Mouse (Mus musculus): Measurements from ENCODE around the gene Slc12a9. TPM values are rescaled to one million over a fixed set of nuclear protein-coding genes. Genes with fewer than 3 reads are reported as not detected.

Gene Slc12a9
- 7.9 TPM for polyA plus RNA-seq (2012; fragmentation: generic; extraction: Trizol)

DNA sequence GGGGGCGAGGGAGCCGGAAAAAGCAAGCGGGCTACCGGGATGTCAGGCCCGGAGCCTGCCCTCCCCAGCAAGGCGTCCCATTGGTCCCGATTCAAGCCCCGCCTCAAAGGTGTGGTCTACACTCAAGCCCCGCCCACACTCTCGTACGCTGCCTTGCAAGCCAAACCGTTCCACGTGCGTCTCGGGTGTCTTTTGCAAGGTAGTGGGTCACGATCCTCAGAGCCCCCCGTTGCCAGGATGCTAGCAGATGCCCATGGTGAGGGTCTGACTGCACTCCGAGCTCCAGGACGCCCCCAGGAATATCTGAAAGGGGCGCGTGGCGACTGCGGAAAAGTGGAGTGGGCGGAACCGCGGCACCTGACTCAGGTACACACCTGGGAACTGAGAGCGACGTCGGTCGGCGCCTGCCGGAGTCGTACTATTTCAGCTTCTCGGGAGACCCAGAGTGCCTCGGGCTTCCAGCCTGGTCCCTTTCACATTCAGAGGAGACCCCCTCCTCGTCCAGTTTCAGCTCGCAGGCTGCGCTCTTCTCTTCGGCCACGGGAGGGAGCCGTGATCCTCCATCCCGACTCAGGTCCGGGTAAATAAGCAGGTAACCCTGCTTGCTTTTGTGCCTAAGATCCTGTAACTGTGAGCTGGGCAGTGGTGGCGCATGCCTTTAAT, at the start of gene Slc12a9:
TSS of gene Slc12a9 (minus strand) at position 86 of the 663 bp plus-strand sequence.
- H3K4me2 ChIP-seq (ENCODE audit: low read depth) = peak within 1 kb of the TSS; percentile 96
- no peak within 1 kb of the TSS for H3ac ChIP-seq (ENCODE audit: control insufficient read depth, insufficient read length)
- H3K36me3 ChIP-seq (ENCODE audit: control insufficient read depth, insufficient read depth) = no peaks in the 10 kb centered on the region
- no peaks in the 10 kb centered on the region for H3K79me2 ChIP-seq (ENCODE audit: control insufficient read depth, insufficient read depth)
- TF ChIP-seq POLR2A (IDR thresholded peaks at IDR 0.05; ENCODE audit: insufficient read length, low read depth) (peak; percentile 42), POLR2AphosphoS2 (IDR thresholded peaks at IDR 0.05; ENCODE audit: insufficient read length, low read depth) (peak; percentile 75), MYOG (IDR thresholded peaks at IDR 0.05; ENCODE audit: control insufficient read depth in 1 of 3, insufficient read depth in 1 of 3, insufficient read length in 2 of 3, low read depth in 2 of 3) (no peak), TCF12 (IDR thresholded peaks at IDR 0.05; ENCODE audit: insufficient read depth, poor library complexity, severe bottlenecking) (no peak)
- H3K27me3 ChIP-seq (ENCODE audit: control insufficient read depth, insufficient read depth, insufficient read length) = no peaks in the 10 kb centered on the region
- H3K4me3 ChIP-seq = peak within 1 kb of the TSS; percentile 45

DNA sequence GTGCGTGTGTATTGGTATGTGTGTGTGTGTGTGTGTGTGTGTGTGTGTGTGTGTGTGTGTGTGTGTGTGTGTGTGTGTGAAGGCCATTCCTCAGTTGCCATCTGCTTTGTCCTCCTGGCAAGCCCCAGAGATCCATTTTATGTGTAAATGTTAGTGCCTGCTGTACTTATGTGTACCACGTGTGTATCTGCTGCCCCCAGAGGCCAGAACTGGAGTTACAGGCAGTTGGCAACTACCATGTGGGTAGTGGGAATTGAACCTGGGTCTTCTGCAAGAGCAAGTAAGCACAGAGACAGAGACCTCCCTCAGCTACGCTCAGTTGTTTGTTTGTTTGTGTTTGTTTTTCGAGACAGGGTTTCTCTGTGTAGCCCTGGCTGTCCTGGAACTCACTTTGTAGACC, 47.8 kb upstream of the Slc12a9 start:
- Histone ChIP-seq H3K4me2 (ENCODE audit: low read depth) (no peak overlapping the region), H3K4me3 (no peak overlapping the region), H3ac (ENCODE audit: control insufficient read depth, insufficient read length) (no peak overlapping the region), H3K27me3 (ENCODE audit: control insufficient read depth, insufficient read depth, insufficient read length) (peaks cover 17% of the 10 kb centered on the region), H3K36me3 (ENCODE audit: control insufficient read depth, insufficient read depth) (no peaks in the 10 kb centered on the region), H3K79me2 (ENCODE audit: control insufficient read depth, insufficient read depth) (no peaks in the 10 kb centered on the region)
- TF ChIP-seq POLR2A (IDR thresholded peaks at IDR 0.05; ENCODE audit: insufficient read length, low read depth) (no peak), USF1 (IDR thresholded peaks at IDR 0.05; ENCODE audit: low read depth) (peak; percentile 66)

DNA sequence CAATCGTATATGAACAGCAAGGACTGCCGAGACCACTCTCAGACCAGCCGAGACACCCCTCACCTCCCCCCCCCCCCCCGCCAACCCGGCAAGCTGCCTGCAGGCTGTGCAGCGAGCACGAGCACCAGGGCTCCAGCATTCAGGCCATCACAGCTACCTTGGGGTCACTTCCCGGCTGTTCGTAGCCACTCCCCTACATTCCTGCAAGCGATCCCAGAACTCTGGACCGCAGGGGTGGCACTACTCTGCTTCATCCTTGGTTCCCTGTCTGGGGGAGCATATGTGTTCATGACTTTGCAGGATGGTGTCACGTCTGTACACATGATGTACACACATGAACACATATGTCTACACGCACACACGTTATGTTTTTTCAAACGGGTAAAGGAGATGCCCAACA, 44.2 kb upstream of the Slc12a9 start:
- H3K4me3 ChIP-seq = no peak overlapping the region
- TF ChIP-seq TCF3 (IDR thresholded peaks at IDR 0.05; ENCODE audit: insufficient read length, low read depth) = no peak
- TF ChIP-seq POLR2AphosphoS2 (IDR thresholded peaks at IDR 0.05; ENCODE audit: insufficient read length, low read depth) = no peak
- no peak for TF ChIP-seq CEBPB (IDR thresholded peaks at IDR 0.05; ENCODE audit: insufficient read depth, poor library complexity, severe bottlenecking)
- no peak for TF ChIP-seq TCF12 (IDR thresholded peaks at IDR 0.05; ENCODE audit: insufficient read depth, poor library complexity, severe bottlenecking)
- no peak for TF ChIP-seq SRF (IDR thresholded peaks at IDR 0.05; ENCODE audit: control insufficient read depth, insufficient read length, low read depth)
- no peaks in the 10 kb centered on the region for H3K27me3 ChIP-seq (ENCODE audit: control insufficient read depth, insufficient read depth, insufficient read length)
- no peak overlapping the region for H3ac ChIP-seq (ENCODE audit: control insufficient read depth, insufficient read length)
- no peaks in the 10 kb centered on the region for H3K79me2 ChIP-seq (ENCODE audit: control insufficient read depth, insufficient read depth)
- no peak overlapping the region for H3K4me2 ChIP-seq (ENCODE audit: low read depth)
- H3K36me3 ChIP-seq (ENCODE audit: control insufficient read depth, insufficient read depth) = no peaks in the 10 kb centered on the region

DNA sequence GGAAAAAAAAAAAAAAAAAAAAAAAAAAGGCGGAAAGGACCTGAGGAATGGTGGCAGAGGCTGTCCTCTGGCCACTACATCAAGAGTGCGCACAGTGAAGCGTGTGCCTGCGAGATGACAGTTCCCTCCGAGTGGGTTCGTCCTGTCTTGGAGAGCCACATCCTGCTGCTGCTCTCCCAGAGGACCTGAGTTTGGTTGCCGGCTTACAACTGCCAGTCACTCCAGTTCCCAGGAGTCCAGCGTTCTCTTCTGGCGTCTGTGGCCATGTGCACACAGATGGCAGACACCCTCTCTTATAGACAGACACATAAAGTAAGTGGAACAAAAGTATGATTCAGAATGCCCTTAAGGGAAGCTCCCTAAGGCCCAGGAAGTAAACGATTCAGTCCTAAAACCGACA, 43.8 kb upstream of the Slc12a9 start:
- H3K4me2 ChIP-seq (ENCODE audit: low read depth) = no peak overlapping the region
- H3K4me3 ChIP-seq = no peak overlapping the region
- H3K36me3 ChIP-seq (ENCODE audit: control insufficient read depth, insufficient read depth) = no peaks in the 10 kb centered on the region
- H3K79me2 ChIP-seq (ENCODE audit: control insufficient read depth, insufficient read depth) = no peaks in the 10 kb centered on the region
- no peaks in the 10 kb centered on the region for H3K27me3 ChIP-seq (ENCODE audit: control insufficient read depth, insufficient read depth, insufficient read length)
- H3ac ChIP-seq (ENCODE audit: control insufficient read depth, insufficient read length) = no peak overlapping the region
- TF ChIP-seq POLR2A (IDR thresholded peaks at IDR 0.05; ENCODE audit: insufficient read length, low read depth) = no peak
- TF ChIP-seq POLR2AphosphoS2 (IDR thresholded peaks at IDR 0.05; ENCODE audit: insufficient read length, low read depth) = peak; percentile 45

DNA sequence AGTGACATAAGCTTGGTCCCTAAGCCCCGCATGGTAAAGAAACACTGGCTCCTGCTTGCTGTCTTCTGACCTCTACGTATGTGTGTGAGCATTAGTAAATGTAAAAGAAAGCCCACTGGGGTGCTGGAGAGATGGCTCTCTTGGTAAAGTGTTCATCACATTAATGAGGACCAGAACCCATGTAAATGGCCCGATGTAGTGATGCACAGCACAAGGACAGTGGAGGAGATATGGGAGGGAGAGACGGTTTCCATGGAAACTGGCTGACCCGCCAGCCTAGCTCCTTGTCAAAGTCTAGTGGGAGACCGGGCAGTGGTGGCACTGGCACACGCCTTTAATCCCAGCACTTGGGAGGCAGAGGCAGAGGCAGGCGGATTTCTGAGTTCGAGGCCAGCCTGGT, 43.3 kb upstream of the Slc12a9 start:
- no peaks in the 10 kb centered on the region for H3K79me2 ChIP-seq (ENCODE audit: control insufficient read depth, insufficient read depth)
- no peak overlapping the region for H3ac ChIP-seq (ENCODE audit: control insufficient read depth, insufficient read length)
- no peak for TF ChIP-seq USF1 (IDR thresholded peaks at IDR 0.05; ENCODE audit: low read depth)
- TF ChIP-seq TCF3 (IDR thresholded peaks at IDR 0.05; ENCODE audit: insufficient read length, low read depth) = no peak
- no peak for TF ChIP-seq MYOD1 (IDR thresholded peaks at IDR 0.05; ENCODE audit: control insufficient read depth in 1 of 3, insufficient read length in 2 of 3, low read depth in 2 of 3)
- no peak for TF ChIP-seq CEBPB (IDR thresholded peaks at IDR 0.05; ENCODE audit: insufficient read depth, poor library complexity, severe bottlenecking)
- TF ChIP-seq TCF12 (IDR thresholded peaks at IDR 0.05; ENCODE audit: insufficient read depth, poor library complexity, severe bottlenecking) = no peak
- no peak for TF ChIP-seq E2F4 (IDR thresholded peaks at IDR 0.05; ENCODE audit: insufficient read depth)
- no peak for TF ChIP-seq REST (IDR thresholded peaks at IDR 0.05; ENCODE audit: insufficient read depth, insufficient read length)
- TF ChIP-seq MAX (IDR thresholded peaks at IDR 0.05; ENCODE audit: low read depth) = no peak
- no peak for TF ChIP-seq POLR2AphosphoS2 (IDR thresholded peaks at IDR 0.05; ENCODE audit: insufficient read length, low read depth)
- TF ChIP-seq POLR2A (IDR thresholded peaks at IDR 0.05; ENCODE audit: insufficient read length, low read depth) = no peak
- no peak for TF ChIP-seq SRF (IDR thresholded peaks at IDR 0.05; ENCODE audit: control insufficient read depth, insufficient read length, low read depth)
- TF ChIP-seq MYOG (IDR thresholded peaks at IDR 0.05; ENCODE audit: control insufficient read depth in 1 of 3, insufficient read depth in 1 of 3, insufficient read length in 2 of 3, low read depth in 2 of 3) = no peak
- H3K36me3 ChIP-seq (ENCODE audit: control insufficient read depth, insufficient read depth) = no peaks in the 10 kb centered on the region
- no peak overlapping the region for H3K4me3 ChIP-seq
- H3K4me2 ChIP-seq (ENCODE audit: low read depth) = no peak overlapping the region
- no peaks in the 10 kb centered on the region for H3K27me3 ChIP-seq (ENCODE audit: control insufficient read depth, insufficient read depth, insufficient read length)

DNA sequence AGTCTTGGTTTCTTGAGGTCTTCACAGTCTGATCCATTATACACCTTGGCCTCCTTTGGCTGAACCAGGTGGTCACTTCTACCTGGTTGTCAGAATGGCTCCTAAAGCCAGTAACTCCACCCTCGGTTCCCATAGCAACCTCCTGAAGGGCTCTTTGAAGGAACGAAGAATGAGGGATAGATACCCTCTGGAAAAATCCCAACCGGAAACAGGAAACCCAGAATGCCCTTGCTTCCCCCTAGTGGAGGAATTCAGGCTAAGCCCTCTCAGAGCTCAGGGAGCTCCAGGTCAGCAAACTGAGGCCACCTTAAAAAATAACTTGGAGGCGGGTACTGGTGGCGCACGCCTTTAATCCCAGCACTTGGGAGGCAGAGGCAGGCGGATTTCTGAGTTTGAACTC, 42.8 kb upstream of the Slc12a9 start:
- Histone ChIP-seq H3K36me3 (ENCODE audit: control insufficient read depth, insufficient read depth) (no peaks in the 10 kb centered on the region), H3K4me3 (no peak overlapping the region), H3ac (ENCODE audit: control insufficient read depth, insufficient read length) (no peak overlapping the region), H3K79me2 (ENCODE audit: control insufficient read depth, insufficient read depth) (no peaks in the 10 kb centered on the region), H3K4me2 (ENCODE audit: low read depth) (no peak overlapping the region), H3K27me3 (ENCODE audit: control insufficient read depth, insufficient read depth, insufficient read length) (no peaks in the 10 kb centered on the region)
- TF ChIP-seq POLR2A (IDR thresholded peaks at IDR 0.05; ENCODE audit: insufficient read length, low read depth) (no peak), MYOD1 (IDR thresholded peaks at IDR 0.05; ENCODE audit: control insufficient read depth in 1 of 3, insufficient read length in 2 of 3, low read depth in 2 of 3) (no peak), SRF (IDR thresholded peaks at IDR 0.05; ENCODE audit: control insufficient read depth, insufficient read length, low read depth) (no peak), TCF3 (IDR thresholded peaks at IDR 0.05; ENCODE audit: insufficient read length, low read depth) (no peak), POLR2AphosphoS2 (IDR thresholded peaks at IDR 0.05; ENCODE audit: insufficient read length, low read depth) (no peak), MAX (IDR thresholded peaks at IDR 0.05; ENCODE audit: low read depth) (no peak), MYOG (IDR thresholded peaks at IDR 0.05; ENCODE audit: control insufficient read depth in 1 of 3, insufficient read depth in 1 of 3, insufficient read length in 2 of 3, low read depth in 2 of 3) (no peak)
